In the genomic region with DNA sequence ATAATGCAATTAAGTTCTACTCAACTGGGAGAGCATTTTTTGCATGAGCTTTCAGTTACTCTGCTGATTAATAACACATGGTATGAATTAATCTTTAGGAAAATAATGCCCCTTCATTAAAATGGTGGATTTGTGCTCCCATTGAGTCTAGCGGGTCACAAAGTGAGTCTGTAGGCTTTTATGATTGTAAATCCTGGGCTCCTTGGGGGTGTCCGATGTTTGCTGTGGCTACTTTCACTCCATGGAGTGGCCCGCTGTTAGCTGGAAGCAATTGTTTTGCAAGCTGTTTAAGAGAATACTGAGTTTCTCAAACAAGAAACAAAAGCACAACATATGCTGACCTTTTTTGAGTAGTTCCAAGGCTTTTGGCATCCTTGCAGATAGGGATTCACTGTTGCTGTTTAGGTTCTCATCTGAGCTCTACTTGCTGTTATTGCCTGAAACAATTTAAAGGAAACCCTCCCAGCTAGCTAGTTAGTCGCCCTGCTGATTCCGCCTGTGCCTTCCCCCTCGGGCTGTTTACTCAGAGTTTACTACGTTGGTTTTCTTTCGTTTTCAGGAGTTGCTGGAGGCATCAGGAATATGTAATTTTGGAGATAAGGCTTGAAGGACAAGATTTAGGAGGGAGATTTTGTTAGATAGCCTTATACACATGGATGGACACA, we compare ENCODE assay signal across 8 mouse cellular contexts. TPM values are rescaled to one million over a fixed set of nuclear protein-coding genes. Genes with fewer than 3 reads are reported as not detected.
DNase-seq lines count a peak whose midpoint lies in the region; ATAC-seq and TF ChIP-seq lines count a peak whose summit lies in the region.

No protein-coding gene starts in this region.

- no peak for TF ChIP-seq CTCF in lung, adult 2 months (IDR thresholded peaks at IDR 0.05; ENCODE audit: insufficient read depth, low read length)
- TF ChIP-seq CTCF in lung, postnatal 0 days (IDR thresholded peaks at IDR 0.05) = no peak
- no peak for TF ChIP-seq CTCF in embryonic fibroblast, embryonic 13.5 days (IDR thresholded peaks at IDR 0.05; ENCODE audit: borderline replicate concordance, insufficient read depth, low read length)

- no peaks in the 10 kb centered on the region for H3K36me3 ChIP-seq in lung, postnatal 0 days (ENCODE audit: insufficient read depth, low read length)
- H3K36me3 ChIP-seq in limb, embryonic 10.5 days = 0 out of 2 replicates have a peak, but pooled peaks cover 10% of the 10 kb centered on the region
- no peaks in the 10 kb centered on the region for H3K36me3 ChIP-seq in stomach, embryonic 15.5 days

- no peak for DNase-seq in lung, adult 2 months
- no peak for DNase-seq in lung, postnatal 0 days (ENCODE audit: low spot score)
- no peak for DNase-seq in limb, embryonic 10.5 days (ENCODE audit: low spot score)
- DNase-seq in adrenal gland, postnatal 25 days = no peak
- no peak for DNase-seq in gastrocnemius, adult 8-10 months (ENCODE audit: low spot score in 2 of 2)
- no peak for DNase-seq in adrenal gland, postnatal 14 days

- peaks cover 2% of the 10 kb centered on the region; the same call in 1 of the 2 replicates for H3K4me1 ChIP-seq in lung, adult 2 months (ENCODE audit: control insufficient read depth, insufficient read depth, low read length)
- peaks cover 13% of the 10 kb centered on the region; the same call in 1 of the 2 replicates for H3K4me1 ChIP-seq in lung, postnatal 0 days (ENCODE audit: insufficient read depth, low read depth, low read length)
- H3K4me1 ChIP-seq in embryonic fibroblast, embryonic 13.5 days (ENCODE audit: control insufficient read depth, insufficient read depth, low read length) = peaks cover 15% of the 10 kb centered on the region
- peaks cover 38% of the 10 kb centered on the region for H3K4me1 ChIP-seq in limb, embryonic 10.5 days
- H3K4me1 ChIP-seq in stomach, embryonic 15.5 days = 0 out of 2 replicates have a peak, but pooled peaks cover 7% of the 10 kb centered on the region

- 0 out of 2 replicates have a peak, but pooled peaks cover 4% of the 10 kb centered on the region for H3K27me3 ChIP-seq in lung, postnatal 0 days (replicated peaks; ENCODE audit: insufficient read depth, low read length)
- no peaks in the 10 kb centered on the region for H3K27me3 ChIP-seq in limb, embryonic 10.5 days (ENCODE audit: low read depth, poor library complexity, severe bottlenecking)
- no peaks in the 10 kb centered on the region for H3K27me3 ChIP-seq in stomach, embryonic 15.5 days (replicated peaks)

- no peak for TF ChIP-seq EP300 in lung, postnatal 0 days (IDR thresholded peaks at IDR 0.05)

- no peak overlapping the region for H3K27ac ChIP-seq in lung, postnatal 0 days (ENCODE audit: low read length)
- H3K27ac ChIP-seq in embryonic fibroblast, embryonic 13.5 days (ENCODE audit: insufficient read depth, low read length) = peak overlapping the region; percentile 54
- peak overlapping the region; percentile 94 for H3K27ac ChIP-seq in limb, embryonic 10.5 days
- no peak overlapping the region; the same call in 1 of the 2 replicates for H3K27ac ChIP-seq in stomach, embryonic 15.5 days

- WGBS in lung, adult 2 months = 47% methylated on average over 8 of the region's 8 CpGs
- WGBS in lung, postnatal 0 days = 56% methylated on average over 8 of the region's 8 CpGs
- 20% methylated on average over 8 of the region's 8 CpGs for WGBS in limb, embryonic 10.5 days
- WGBS in stomach, embryonic 15.5 days = 43% methylated on average over 8 of the region's 8 CpGs

- peak overlapping the region; percentile 25 for H3K4me3 ChIP-seq in lung, adult 2 months (replicated peaks; ENCODE audit: extremely low read depth, low read depth, low read length)
- H3K4me3 ChIP-seq in lung, postnatal 0 days (ENCODE audit: low read depth, low read length) = no peak overlapping the region
- H3K4me3 ChIP-seq in embryonic fibroblast, embryonic 13.5 days (ENCODE audit: insufficient read depth, low read length) = peak overlapping the region; percentile 93
- H3K4me3 ChIP-seq in limb, embryonic 10.5 days = peak overlapping the region; percentile 82
- H3K4me3 ChIP-seq in stomach, embryonic 15.5 days (replicated peaks) = peak overlapping the region; percentile 97

- no peak overlapping the region for H3K9ac ChIP-seq in lung, postnatal 0 days (replicated peaks; ENCODE audit: low read depth)
- H3K9ac ChIP-seq in stomach, embryonic 15.5 days = no peak overlapping the region

- H3K9me3 ChIP-seq in lung, postnatal 0 days (ENCODE audit: low read length) = no peaks in the 10 kb centered on the region
- H3K9me3 ChIP-seq in limb, embryonic 10.5 days (replicated peaks) = no peaks in the 10 kb centered on the region
- no peaks in the 10 kb centered on the region for H3K9me3 ChIP-seq in stomach, embryonic 15.5 days

- no peak for TF ChIP-seq POLR2A in lung, adult 2 months (IDR thresholded peaks at IDR 0.05; ENCODE audit: borderline replicate concordance, extremely low read depth, low read depth, low read length)
- TF ChIP-seq POLR2A in embryonic fibroblast, embryonic 13.5 days (IDR thresholded peaks at IDR 0.05; ENCODE audit: low read depth, low read length) = no peak

- H3K4me2 ChIP-seq in lung, postnatal 0 days (replicated peaks; ENCODE audit: low read depth, low read length) = no peak overlapping the region
- H3K4me2 ChIP-seq in stomach, embryonic 15.5 days = peak overlapping the region; percentile 92

- ATAC-seq in lung, postnatal 0 days = no peak
- no peak for ATAC-seq in stomach, embryonic 15.5 days (ENCODE audit: insufficient read depth, low FRiP score, low read depth)

RNA-seq across cellular contexts. Expression of gene Fmnl2, which starts 2.6 kb away (rescaled TPM):
- polyA plus RNA-seq in lung, adult 2 months (2012; rRNA removed) = 3.9 and 4.8 TPM in 2 replicates
- 3.5 and 3.9 TPM in 2 replicates for polyA plus RNA-seq in lung, postnatal 0 days (2015; fragmentation: Nextera tagmentation; extraction: Ambion mirVana)
- 34.0 and 63.0 TPM in 2 replicates for polyA plus RNA-seq in embryonic fibroblast, embryonic 13.5 days (2011; ENCODE audit: insufficient read length, low read depth, missing spikeins)
- polyA plus RNA-seq in limb, embryonic 10.5 days (2016; fragmentation: Nextera tagmentation; extraction: Ambion mirVana) = 6.2 and 7.9 TPM in 2 replicates
- polyA plus RNA-seq in stomach, embryonic 15.5 days (2015; fragmentation: Nextera tagmentation; extraction: Ambion mirVana) = 4.7 and 4.8 TPM in 2 replicates
- total RNA-seq in adrenal gland, postnatal 25 days (2021) = 15.5 and 16.9 TPM in 2 replicates
- total RNA-seq in gastrocnemius, adult 8-10 months (2022) = 1 to 10 TPM; 3.8 to 6.6 (median 5.5) TPM
- 15.6 and 21.0 TPM in 2 replicates for total RNA-seq in adrenal gland, postnatal 14 days (2021)

Comparison
In these comparisons a context has a peak if more than half of its experiments do, and no peak if none do; other contexts are left out.
1. H3K27ac ChIP-seq: peak in embryonic fibroblast, embryonic 13.5 days (single experiment) and limb, embryonic 10.5 days (single experiment); none in lung, postnatal 0 days (single experiment) and stomach, embryonic 15.5 days (single experiment).